Mouse (Mus musculus): ENCODE results near the gene Cpne2. TPM values are rescaled to one million over a fixed set of nuclear protein-coding genes. Genes with fewer than 3 reads are reported as not detected.

Cpne2 gene
- polyA plus RNA-seq, 1 experiment = 28.1 TPM

DNA sequence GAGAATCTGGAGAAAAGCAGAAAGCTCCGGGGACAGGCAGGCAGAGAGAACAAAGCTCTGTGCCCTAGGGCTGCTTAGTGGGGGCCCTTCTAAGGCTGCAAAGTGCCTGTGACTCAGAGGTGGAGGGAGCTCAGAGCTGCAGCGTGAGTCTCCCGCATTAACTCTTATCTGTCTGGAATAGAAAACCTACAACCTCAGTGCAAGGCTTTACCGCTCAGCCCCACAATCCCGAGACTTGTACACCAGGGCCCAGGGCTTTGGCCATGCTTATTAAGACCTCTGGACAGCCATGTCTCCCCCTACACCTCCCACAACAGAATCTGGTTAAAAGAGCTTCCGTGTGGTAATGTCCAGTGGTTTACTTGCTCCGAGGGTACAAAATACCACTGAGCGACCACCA is 790 bp upstream of the Cpne2 start:
- WGBS = 46% methylated on average over 8 of the region's 8 CpGs
- TF ChIP-seq POLR2A (IDR thresholded peaks at IDR 0.05; ENCODE audit: control insufficient read depth, extremely low read depth, insufficient read depth, low read length, poor library complexity) (no peak), CTCF (IDR thresholded peaks at IDR 0.05; ENCODE audit: borderline replicate concordance, control insufficient read depth, extremely low read depth, insufficient read depth, low read length, poor library complexity) (no peak)
- peaks cover 7% of the 10 kb centered on the region for H3K4me1 ChIP-seq (replicated peaks; ENCODE audit: control insufficient read depth, insufficient read depth, low read length)
- no peak overlapping the region for H3K27ac ChIP-seq (ENCODE audit: control insufficient read depth, insufficient read depth, low read length)
- H3K27me3 ChIP-seq (ENCODE audit: control insufficient read depth, insufficient read depth, low read length) = no peaks in the 10 kb centered on the region; the same call in 1 of the 2 replicates
- DNase-seq = no peak
- no peaks in the 10 kb centered on the region for H3K36me3 ChIP-seq (ENCODE audit: control insufficient read depth, insufficient read depth, low read length)
- H3K4me3 ChIP-seq (ENCODE audit: control insufficient read depth, insufficient read depth, low read length) = no peak overlapping the region

- H3K4me3 ChIP-seq (ENCODE audit: control insufficient read depth, insufficient read depth, low read length) = peak overlapping the region; percentile 49
- no peak for DNase-seq
- peaks cover 7% of the 10 kb centered on the region for H3K4me1 ChIP-seq (replicated peaks; ENCODE audit: control insufficient read depth, insufficient read depth, low read length)
- under 1% methylated on average over 34 of the region's 34 CpGs for WGBS
- no peaks in the 10 kb centered on the region; the same call in 1 of the 2 replicates for H3K27me3 ChIP-seq (ENCODE audit: control insufficient read depth, insufficient read depth, low read length)
- no peak overlapping the region for H3K27ac ChIP-seq (ENCODE audit: control insufficient read depth, insufficient read depth, low read length)
- TF ChIP-seq POLR2A (IDR thresholded peaks at IDR 0.05; ENCODE audit: control insufficient read depth, extremely low read depth, insufficient read depth, low read length, poor library complexity) (0 out of 2 replicates have a peak, but pooled peaks have one; percentile 11), CTCF (IDR thresholded peaks at IDR 0.05; ENCODE audit: borderline replicate concordance, control insufficient read depth, extremely low read depth, insufficient read depth, low read length, poor library complexity) (no peak)
- H3K36me3 ChIP-seq (ENCODE audit: control insufficient read depth, insufficient read depth, low read length) = no peaks in the 10 kb centered on the region
Measured at GRCm38 (mm10) chr8:94532525-94532872, 291 bp upstream of the Cpne2 start.

DNA sequence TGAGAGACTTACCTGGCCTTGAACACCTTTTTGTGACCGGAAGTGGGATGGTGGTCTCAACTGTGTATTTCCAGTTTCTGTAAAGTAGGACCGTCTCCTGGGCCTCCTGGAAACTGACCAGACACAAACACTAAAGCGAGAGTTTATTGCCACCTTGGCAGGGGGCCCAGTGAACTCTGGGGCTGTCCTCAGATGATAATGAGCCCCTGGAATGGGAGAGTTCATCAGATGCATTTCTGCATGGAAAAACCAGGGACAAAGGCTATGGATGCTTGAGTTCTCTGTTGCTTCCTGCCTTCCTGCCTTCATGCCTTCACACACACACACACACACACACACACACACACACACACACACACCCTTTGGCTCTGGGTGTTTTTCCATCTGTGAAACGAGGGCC is 1.8 kb downstream of the Cpne2 start:
- Histone ChIP-seq H3K27me3 (ENCODE audit: control insufficient read depth, insufficient read depth, low read length) (no peaks in the 10 kb centered on the region; the same call in 1 of the 2 replicates), H3K4me3 (ENCODE audit: control insufficient read depth, insufficient read depth, low read length) (no peak overlapping the region), H3K36me3 (ENCODE audit: control insufficient read depth, insufficient read depth, low read length) (no peaks in the 10 kb centered on the region), H3K27ac (ENCODE audit: control insufficient read depth, insufficient read depth, low read length) (no peak overlapping the region), H3K4me1 (replicated peaks; ENCODE audit: control insufficient read depth, insufficient read depth, low read length) (peaks cover 7% of the 10 kb centered on the region)
- no peak for DNase-seq
- no peak for TF ChIP-seq CTCF (IDR thresholded peaks at IDR 0.05; ENCODE audit: borderline replicate concordance, control insufficient read depth, extremely low read depth, insufficient read depth, low read length, poor library complexity)
- TF ChIP-seq POLR2A (IDR thresholded peaks at IDR 0.05; ENCODE audit: control insufficient read depth, extremely low read depth, insufficient read depth, low read length, poor library complexity) = no peak
- whole genome bisulfite sequencing = 95% methylated on average over 4 of the region's 4 CpGs

- DNase-seq = no peak
- no peaks in the 10 kb centered on the region; the same call in 1 of the 2 replicates for H3K27me3 ChIP-seq (ENCODE audit: control insufficient read depth, insufficient read depth, low read length)
- peaks cover 7% of the 10 kb centered on the region for H3K4me1 ChIP-seq (replicated peaks; ENCODE audit: control insufficient read depth, insufficient read depth, low read length)
- no peak overlapping the region for H3K4me3 ChIP-seq (ENCODE audit: control insufficient read depth, insufficient read depth, low read length)
- H3K27ac ChIP-seq (ENCODE audit: control insufficient read depth, insufficient read depth, low read length) = no peak overlapping the region
- TF ChIP-seq POLR2A (IDR thresholded peaks at IDR 0.05; ENCODE audit: control insufficient read depth, extremely low read depth, insufficient read depth, low read length, poor library complexity) (no peak), CTCF (IDR thresholded peaks at IDR 0.05; ENCODE audit: borderline replicate concordance, control insufficient read depth, extremely low read depth, insufficient read depth, low read length, poor library complexity) (no peak)
- H3K36me3 ChIP-seq (ENCODE audit: control insufficient read depth, insufficient read depth, low read length) = no peaks in the 10 kb centered on the region
- 95% methylated on average over 7 of the region's 7 CpGs for WGBS
Measured at GRCm38 (mm10) chr8:94535631-94536030, 2.8 kb downstream of the Cpne2 start.

- 90% methylated on average over 2 of the region's 2 CpGs for WGBS
- H3K27ac ChIP-seq (ENCODE audit: control insufficient read depth, insufficient read depth, low read length) = no peak overlapping the region
- H3K36me3 ChIP-seq (ENCODE audit: control insufficient read depth, insufficient read depth, low read length) = no peaks in the 10 kb centered on the region
- no peak for TF ChIP-seq POLR2A (IDR thresholded peaks at IDR 0.05; ENCODE audit: control insufficient read depth, extremely low read depth, insufficient read depth, low read length, poor library complexity)
- TF ChIP-seq CTCF (IDR thresholded peaks at IDR 0.05; ENCODE audit: borderline replicate concordance, control insufficient read depth, extremely low read depth, insufficient read depth, low read length, poor library complexity) = no peak
- DNase-seq = no peak
- H3K4me3 ChIP-seq (ENCODE audit: control insufficient read depth, insufficient read depth, low read length) = no peak overlapping the region
- H3K4me1 ChIP-seq (replicated peaks; ENCODE audit: control insufficient read depth, insufficient read depth, low read length) = peaks cover 15% of the 10 kb centered on the region
- no peaks in the 10 kb centered on the region; the same call in 1 of the 2 replicates for H3K27me3 ChIP-seq (ENCODE audit: control insufficient read depth, insufficient read depth, low read length)
Measured at GRCm38 (mm10) chr8:94537456-94537855, 4.7 kb downstream of the Cpne2 start.

- WGBS = 94% methylated on average over 2 of the region's 2 CpGs
- TF ChIP-seq POLR2A (IDR thresholded peaks at IDR 0.05; ENCODE audit: control insufficient read depth, extremely low read depth, insufficient read depth, low read length, poor library complexity) (no peak), CTCF (IDR thresholded peaks at IDR 0.05; ENCODE audit: borderline replicate concordance, control insufficient read depth, extremely low read depth, insufficient read depth, low read length, poor library complexity) (no peak)
- DNase-seq = no peak
Measured at GRCm38 (mm10) chr8:94540025-94540424, 7.2 kb downstream of the Cpne2 start.

More at GRCm38 (mm10) chr8:94540025-94540424, 7.2 kb downstream of the Cpne2 start:
- Histone ChIP-seq H3K4me3 (ENCODE audit: control insufficient read depth, insufficient read depth, low read length) (no peak overlapping the region), H3K27ac (ENCODE audit: control insufficient read depth, insufficient read depth, low read length) (no peak overlapping the region), H3K27me3 (ENCODE audit: control insufficient read depth, insufficient read depth, low read length) (no peaks in the 10 kb centered on the region), H3K4me1 (replicated peaks; ENCODE audit: control insufficient read depth, insufficient read depth, low read length) (peaks cover 7% of the 10 kb centered on the region), H3K36me3 (ENCODE audit: control insufficient read depth, insufficient read depth, low read length) (no peaks in the 10 kb centered on the region)

Data from thymus, adult 2 months (tissue).